Mouse (Mus musculus) stomach, embryonic 16.5 days (tissue): ENCODE data around the gene Gm21818. TPM values are rescaled to one million over a fixed set of nuclear protein-coding genes. Genes with fewer than 3 reads are reported as not detected.
"Not testable (repeated sequence)": the region's sequence is repeated elsewhere in the genome, so short reads cannot be mapped to it uniquely, and the experiment has no call there.

Experiments
- ATAC-seq: fragments of 200-750 bp; cut with Nextera tagmentation; 2 replicates; pipeline ENCODE4 v1.8.0; 2017; ENCODE audit warnings: moderate number of reproducible peaks, moderate TSS enrichment; ENCODE audit not compliant: insufficient read depth, low FRiP score
- H3K27ac ChIP-seq: fragments of 300-500 bp; sonication (generic); 2 replicates; pipeline ENCODE4 v1.5.1; 2014; ENCODE audit warnings: low read length
- H3K27me3 ChIP-seq: fragments of 300-500 bp; sonication (generic); 2 replicates; pipeline ENCODE4 v1.6.1; 2014; ENCODE audit warnings: low read length, control low read depth, mixed read lengths; ENCODE audit not compliant: control insufficient read depth, insufficient read depth
- H3K36me3 ChIP-seq: fragments of 300-500 bp; sonication (generic); 2 replicates; pipeline ENCODE4 v1.6.1; 2014; ENCODE audit warnings: low read length; ENCODE audit not compliant: control insufficient read depth, insufficient read depth
- H3K4me1 ChIP-seq: fragments of 300-500 bp; sonication (generic); 2 replicates; pipeline ENCODE4 v1.6.1; 2014; ENCODE audit warnings: low read length, control low read depth, mixed read lengths; ENCODE audit not compliant: control insufficient read depth, insufficient read depth
- H3K4me2 ChIP-seq: fragments of 300-500 bp; sonication (generic); 2 replicates; pipeline ENCODE4 v1.6.1; 2014; ENCODE audit warnings: low read depth, low read length, mixed read lengths
- H3K4me3 ChIP-seq: fragments of 300-500 bp; sonication (generic); replicated peaks from 2 replicates; pipeline ENCODE4 v1.5.1; 2014; ENCODE audit warnings: mild to moderate bottlenecking, low read length
- H3K9ac ChIP-seq: fragments of 300-500 bp; sonication (generic); 2 replicates; pipeline ENCODE4 v1.6.1; 2014; ENCODE audit warnings: low read length
- H3K9me3 ChIP-seq: fragments of 300-500 bp; sonication (generic); replicated peaks from 2 replicates; pipeline ENCODE4 v1.6.1; 2016; ENCODE audit warnings: low read length, control low read depth; ENCODE audit not compliant: control insufficient read depth
- WGBS: fragments of 180-500 bp; shearing (Covaris S2); extraction: QIAGEN DNeasy Blood & Tissue Kit; methylation state at CpG from one replicate; pipeline ENCODE4 v1.1.7; 2014; 5-methylcytosine and 5-hydroxymethylcytosine counted together
- polyA plus RNA-seq: library from polyadenylated mRNA; unstranded; fragments of >200 nt; fragmentation: Nextera tagmentation; extraction: Ambion mirVana; gene quantifications from 2 replicates; pipeline ENCODE4 v1.2.1, GENCODE M21; 2015

The Gm21818 gene
- polyA plus RNA-seq, 1 experiment from 2014 or later = not detected

GRCm38 (mm10) chr13:120223012-120223659 is 50.9 kb downstream of the Gm21818 start:
- H3K4me3 ChIP-seq, H3K4me1 ChIP-seq, H3K27ac ChIP-seq, H3K4me2 ChIP-seq, H3K9me3 ChIP-seq, H3K9ac ChIP-seq, H3K36me3 ChIP-seq, ATAC-seq, H3K27me3 ChIP-seq: not testable (repeated sequence)
- WGBS = 92% methylated on average over 16 of the region's 25 CpGs

Other genes with a start within 250 kb of the Gm21818 start
- gene Gm21761, start 243.2 kb upstream of the Gm21818 start, polyA plus RNA-seq = not detected in 2 replicates
- not detected in 2 replicates for gene B020031M17Rik, start 221.6 kb upstream of the Gm21818 start, polyA plus RNA-seq
- gene Gm36079, start 145.4 kb upstream of the Gm21818 start, polyA plus RNA-seq = not detected in 2 replicates
- 0.12 TPM in 1 of 2 replicates, not detected in the other for gene Gm21188, start 120.2 kb upstream of the Gm21818 start, polyA plus RNA-seq
- not detected in 2 replicates for gene Gm20767, start 32.2 kb upstream of the Gm21818 start, polyA plus RNA-seq
- gene Gm21762, start 43.5 kb downstream of the Gm21818 start, polyA plus RNA-seq = not detected in 2 replicates
- not detected in 2 replicates for gene Gm21731, start 66.7 kb downstream of the Gm21818 start, polyA plus RNA-seq
- not detected in 2 replicates for gene AF067061, start 90.7 kb downstream of the Gm21818 start, polyA plus RNA-seq
- 0.51 and 0.75 TPM in 2 replicates for gene BC147527, start 128.0 kb downstream of the Gm21818 start, polyA plus RNA-seq
- gene Tcstv3, start 144.4 kb downstream of the Gm21818 start, polyA plus RNA-seq = not detected in 2 replicates